Mouse (Mus musculus) liver, postnatal 0 days (tissue): ENCODE measurements around the gene Xiap. TPM values are rescaled to one million over a fixed set of nuclear protein-coding genes. Genes with fewer than 3 reads are reported as not detected.
"Not testable (repeated sequence)": the region's sequence is repeated elsewhere in the genome, so short reads cannot be mapped to it uniquely, and the experiment has no call there.

Experiments used
- ATAC-seq: fragments of 200-750 bp; cut with Nextera tagmentation; 2 replicates; pipeline ENCODE4 v1.8.0; 2017; ENCODE audit warnings: mild to moderate bottlenecking, moderate library complexity
- DNase-seq: peaks from one replicate; pipeline ENCODE4 v3.0.0-alpha.2; 2016
- H3K27ac ChIP-seq: fragments of 300-500 bp; sonication (generic); 2 replicates; pipeline ENCODE4 v1.5.1; 2014; ENCODE audit warnings: antibody characterized with exemption, moderate library complexity, mild to moderate bottlenecking, low read depth
- H3K27me3 ChIP-seq: fragments of 300-500 bp; sonication (generic); 2 replicates; pipeline ENCODE4 v1.6.1; 2014; ENCODE audit warnings: low read length, control low read depth, mixed read lengths; ENCODE audit not compliant: insufficient read depth
- H3K36me3 ChIP-seq: fragments of 300-500 bp; sonication (generic); replicated peaks from 2 replicates; pipeline ENCODE4 v1.6.1; 2014; ENCODE audit warnings: mild to moderate bottlenecking, control low read depth, low read length, moderate library complexity, mixed read lengths; ENCODE audit not compliant: insufficient read depth
- H3K4me1 ChIP-seq: fragments of 300-500 bp; sonication (generic); 2 replicates; pipeline ENCODE4 v1.6.1; 2014; ENCODE audit warnings: antibody characterized with exemption, mild to moderate bottlenecking, control low read depth; ENCODE audit not compliant: insufficient read depth
- H3K4me2 ChIP-seq: fragments of 300-500 bp; sonication (generic); 2 replicates; pipeline ENCODE4 v1.6.1; 2014; ENCODE audit warnings: low read depth, mild to moderate bottlenecking, low read length, moderate library complexity, mixed read lengths
- H3K4me3 ChIP-seq: fragments of 300-500 bp; sonication (generic); 2 replicates; pipeline ENCODE4 v1.5.1; 2014; ENCODE audit warnings: low read depth, low read length
- H3K9ac ChIP-seq: fragments of 300-500 bp; sonication (generic); replicated peaks from 2 replicates; pipeline ENCODE4 v1.6.1; 2014; ENCODE audit warnings: mild to moderate bottlenecking, moderate library complexity
- H3K9me3 ChIP-seq: fragments of 300-500 bp; sonication (generic); 2 replicates; pipeline ENCODE4 v1.6.1; 2016; ENCODE audit warnings: mild to moderate bottlenecking, control low read depth, low read length, mixed read lengths
- CTCF ChIP-seq: sonication (generic); IDR thresholded peaks from 2 replicates; pipeline ENCODE4 v1.5.1; 2016; ENCODE audit warnings: antibody characterized with exemption, low read depth
- EP300 ChIP-seq: IDR thresholded peaks from 2 replicates; pipeline ENCODE4 v1.6.1; 2016; ENCODE audit warnings: antibody characterized with exemption, low read depth, mild to moderate bottlenecking
- WGBS: fragments of 180-500 bp; shearing (Covaris S2); extraction: QIAGEN DNeasy Blood & Tissue Kit; methylation state at CpG from one replicate; pipeline ENCODE4 v1.1.7; 2014; ENCODE audit not compliant: insufficient replicate concordance; 5-methylcytosine and 5-hydroxymethylcytosine counted together
- polyA plus RNA-seq: library from polyadenylated mRNA; unstranded; fragments of >200 nt; fragmentation: Nextera tagmentation; extraction: Ambion mirVana; gene quantifications from 2 replicates; pipeline ENCODE4 v1.2.1, GENCODE M21; 2015

The Xiap gene
- polyA plus RNA-seq, result 8.9 and 9.5 TPM in 2 replicates

DNA sequence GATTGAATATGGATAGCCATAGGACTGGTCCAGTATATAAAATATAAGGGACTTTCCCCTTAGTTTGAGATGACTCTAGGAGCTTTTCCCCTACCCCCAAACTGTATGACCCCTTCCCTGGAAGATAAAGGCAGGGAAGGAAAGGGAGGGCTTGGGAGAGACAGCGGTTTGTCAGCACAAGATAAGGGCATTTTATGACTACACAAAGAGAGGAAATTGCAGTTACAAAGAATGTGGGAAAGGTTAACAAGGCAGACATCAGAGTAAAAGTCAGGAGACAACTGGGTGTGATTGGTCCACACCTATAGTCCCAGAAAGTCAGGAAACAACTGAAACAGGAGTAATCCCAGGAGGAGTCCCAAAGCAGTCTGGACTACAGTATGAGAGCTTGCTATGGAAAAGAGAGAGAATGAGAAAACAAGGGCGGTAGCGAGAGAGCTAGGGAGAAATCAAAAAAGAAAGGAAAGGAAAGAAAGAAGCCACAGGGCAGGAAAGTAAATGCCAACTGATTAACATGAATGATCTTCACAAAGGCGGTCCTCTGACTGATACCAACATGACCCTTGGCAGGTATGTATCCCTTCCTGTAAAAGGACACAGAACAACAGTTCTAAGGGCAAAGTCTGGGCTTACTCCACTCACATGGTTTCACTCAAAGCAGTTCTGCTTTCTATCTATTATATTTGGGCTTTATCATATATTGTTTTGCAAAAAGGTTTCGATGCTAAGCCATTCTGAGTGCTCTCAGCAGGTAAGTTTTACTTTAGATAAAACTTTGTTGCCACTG is at the start of gene Xiap:
Xiap (plus strand) TSS at position 398 of the 787 bp plus-strand sequence.
- ATAC-seq, result peak; percentile 53; the same call in 1 of the 2 replicates

GRCm38 (mm10) chrX:42012677-42013208 is 46.7 kb upstream of the Xiap start:
- no peak for TF ChIP-seq CTCF
- TF ChIP-seq EP300, result no peak
- no peak overlapping the region for H3K27ac ChIP-seq
- ATAC-seq (peak; percentile 80), DNase-seq (no peak)
- no peak overlapping the region for H3K9ac ChIP-seq
- H3K36me3 ChIP-seq, result no peaks in the 10 kb centered on the region
- H3K9me3 ChIP-seq, result no peaks in the 10 kb centered on the region
- WGBS, result 59% methylated on average over 2 of the region's 2 CpGs
- no peak overlapping the region for H3K4me3 ChIP-seq
- H3K27me3 ChIP-seq, result no peaks in the 10 kb centered on the region
- no peak overlapping the region for H3K4me2 ChIP-seq
- peaks cover 9% of the 10 kb centered on the region for H3K4me1 ChIP-seq

More for the DNA sequence above, at the start of gene Xiap:
- DNase-seq, result no peak
- H3K27ac ChIP-seq, result peak within 1 kb of the TSS; percentile 57
- H3K36me3 ChIP-seq, result no peaks in the 10 kb centered on the region
- H3K9ac ChIP-seq, result no peak within 1 kb of the TSS
- 64% methylated on average over 5 of the region's 5 CpGs for WGBS
- H3K4me1 ChIP-seq, result 0 out of 2 replicates have a peak, but pooled peaks cover 4% of the 10 kb centered on the region
- H3K27me3 ChIP-seq, result no peaks in the 10 kb centered on the region
- H3K4me2 ChIP-seq, result peak within 1 kb of the TSS; percentile 9; the same call in 1 of the 2 replicates
- no peak within 1 kb of the TSS for H3K4me3 ChIP-seq
- no peaks in the 10 kb centered on the region for H3K9me3 ChIP-seq
- TF ChIP-seq EP300, result no peak

- 52% methylated on average over 3 of the region's 3 CpGs for WGBS
- TF ChIP-seq CTCF (no peak), EP300 (no peak)
- Histone ChIP-seq H3K9me3 (no peaks in the 10 kb centered on the region), H3K36me3 (no peaks in the 10 kb centered on the region), H3K4me3 (no peak overlapping the region), H3K4me2 (no peak overlapping the region), H3K27ac (peak overlapping the region; percentile 61), H3K9ac (no peak overlapping the region; the same call in 1 of the 2 replicates), H3K4me1 (peaks cover 14% of the 10 kb centered on the region), H3K27me3 (no peaks in the 10 kb centered on the region)
- DNase-seq, result no peak
- ATAC-seq, result peak; percentile 51
Observed at GRCm38 (mm10) chrX:42013776-42014175, 45.7 kb upstream of the Xiap start.

GRCm38 (mm10) chrX:42014502-42014901 is 45.0 kb upstream of the Xiap start:
- DNase-seq (no peak), ATAC-seq (no peak)
- H3K36me3 ChIP-seq, result no peaks in the 10 kb centered on the region
- TF ChIP-seq EP300, result no peak
- no peak for TF ChIP-seq CTCF
- no peaks in the 10 kb centered on the region for H3K9me3 ChIP-seq
- H3K4me3 ChIP-seq, result no peak overlapping the region
- H3K27ac ChIP-seq, result peak overlapping the region; percentile 57
- H3K4me2 ChIP-seq, result no peak overlapping the region
- H3K27me3 ChIP-seq, result no peaks in the 10 kb centered on the region
- H3K4me1 ChIP-seq, result peaks cover 18% of the 10 kb centered on the region
- H3K9ac ChIP-seq, result no peak overlapping the region
- WGBS, result 74% methylated on average over 3 of the region's 3 CpGs

DNA sequence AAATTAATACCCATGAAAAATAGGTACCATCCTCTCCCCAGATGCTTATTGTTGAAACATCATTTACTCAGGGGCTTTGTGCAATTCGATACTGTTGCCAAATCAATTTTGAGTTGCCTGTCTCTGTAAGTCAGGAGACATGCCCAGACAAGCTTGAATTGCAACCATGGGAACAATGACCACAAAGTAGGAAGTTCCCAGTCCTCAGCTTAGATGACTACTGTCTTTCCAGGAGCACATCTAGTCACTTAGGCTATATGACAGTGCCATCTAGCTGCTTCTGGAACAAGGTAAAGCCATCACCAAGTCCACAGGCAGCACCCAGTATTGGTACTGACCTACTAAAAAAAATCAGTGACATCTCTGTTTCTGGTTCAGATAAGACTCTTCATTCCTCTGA is 41.4 kb upstream of the Xiap start:
- Histone ChIP-seq H3K9me3 (no peaks in the 10 kb centered on the region), H3K36me3 (no peaks in the 10 kb centered on the region), H3K4me1 (peaks cover 20% of the 10 kb centered on the region), H3K9ac (no peak overlapping the region), H3K4me3 (no peak overlapping the region), H3K27me3 (no peaks in the 10 kb centered on the region), H3K4me2 (no peak overlapping the region), H3K27ac (0 out of 2 replicates have a peak overlapping the region, but pooled peaks have one; percentile 51)
- no peak for DNase-seq
- WGBS, result 29% methylated on average over 1 of the region's 1 CpGs
- peak; percentile 52 for TF ChIP-seq CTCF
- no peak for TF ChIP-seq EP300
- ATAC-seq, result peak; percentile 21

DNA sequence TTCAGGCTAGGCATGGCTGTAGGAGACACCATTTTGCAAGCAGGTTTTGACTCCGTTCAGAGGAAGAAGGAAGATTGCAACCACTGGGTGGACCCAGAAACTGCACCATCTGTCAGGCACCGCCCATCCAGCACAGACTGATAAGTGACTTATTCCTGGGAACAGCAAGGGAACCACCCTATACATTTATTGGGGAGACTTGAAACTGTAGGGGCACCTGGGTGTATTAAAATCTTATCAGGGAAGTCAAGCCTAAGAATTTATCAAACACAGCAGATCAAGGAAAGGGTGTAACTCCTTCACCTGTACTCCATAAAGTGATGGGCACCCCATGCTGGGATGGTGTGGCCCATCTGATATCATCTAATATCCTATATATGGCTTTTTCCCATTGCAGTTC is 40.0 kb upstream of the Xiap start:
- 0 out of 2 replicates have a peak overlapping the region, but pooled peaks have one; percentile 32 for H3K4me2 ChIP-seq
- ATAC-seq, result peak; percentile 97

DNA sequence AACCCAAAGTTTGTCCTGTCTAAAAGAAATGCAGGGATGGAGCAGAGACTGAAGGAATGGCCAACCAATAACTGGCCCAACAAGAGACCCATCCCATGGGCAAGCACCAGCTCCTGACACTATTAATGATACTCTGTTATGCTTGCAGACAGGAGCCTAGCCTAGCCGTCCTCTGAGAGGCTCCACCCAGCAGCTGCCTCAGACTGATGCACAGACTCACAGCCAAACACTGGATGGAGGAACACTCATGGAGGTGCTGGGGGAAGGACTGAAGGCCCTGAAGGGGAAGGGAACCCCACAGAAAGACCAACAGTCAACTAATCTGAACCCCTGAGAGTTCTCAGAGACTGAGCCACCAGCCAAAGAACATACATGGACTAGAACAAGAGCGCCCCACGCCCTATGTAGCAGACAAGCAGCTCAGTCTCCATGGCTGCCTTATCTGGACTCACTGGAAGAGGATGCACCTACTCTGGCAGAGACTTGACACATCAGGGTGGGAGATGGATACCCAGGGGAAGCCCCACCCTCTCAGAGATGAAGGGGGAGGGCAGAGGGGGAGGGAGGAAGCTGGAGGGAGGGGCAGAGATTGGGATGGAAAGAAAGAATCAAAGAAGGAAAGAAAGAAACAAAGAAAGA is 33.6 kb upstream of the Xiap start:
- H3K4me1 ChIP-seq, DNase-seq, H3K9me3 ChIP-seq, ATAC-seq, H3K4me2 ChIP-seq, H3K4me3 ChIP-seq, H3K27ac ChIP-seq, H3K9ac ChIP-seq, H3K36me3 ChIP-seq, H3K27me3 ChIP-seq: not testable (repeated sequence)
- WGBS, result 86% methylated on average over 1 of the region's 3 CpGs

More for the DNA sequence above, 40.0 kb upstream of the Xiap start:
- peak; percentile 57 for DNase-seq
- Histone ChIP-seq H3K27me3 (no peaks in the 10 kb centered on the region), H3K9me3 (no peaks in the 10 kb centered on the region), H3K27ac (peak overlapping the region; percentile 78), H3K9ac (no peak overlapping the region), H3K36me3 (no peaks in the 10 kb centered on the region), H3K4me1 (peaks cover 14% of the 10 kb centered on the region; the same call in 1 of the 2 replicates), H3K4me3 (no peak overlapping the region)
- peak; percentile 90 for TF ChIP-seq EP300
- peak; percentile 28 for TF ChIP-seq CTCF
- WGBS, result 38% methylated on average over 2 of the region's 2 CpGs

- H3K36me3 ChIP-seq, H3K27ac ChIP-seq, H3K4me2 ChIP-seq, H3K27me3 ChIP-seq, DNase-seq, H3K4me1 ChIP-seq, H3K9ac ChIP-seq, H3K4me3 ChIP-seq, H3K9me3 ChIP-seq, ATAC-seq: not testable (repeated sequence)
- 68% methylated on average over 2 of the region's 2 CpGs for WGBS
Observed at GRCm38 (mm10) chrX:42026981-42027380, 32.5 kb upstream of the Xiap start.
